Mouse (Mus musculus) heart, embryonic 11.5 days (tissue): Measurements from ENCODE around the gene Cep170. TPM values are rescaled to one million over a fixed set of nuclear protein-coding genes. Genes with fewer than 3 reads are reported as not detected.

Experiments
- ATAC-seq: fragments of 200-750 bp; cut with Nextera tagmentation; replicated peaks from 2 replicates; pipeline ENCODE4 v1.8.0; 2017; ENCODE audit warnings: moderate library complexity; ENCODE audit not compliant: insufficient number of reproducible peaks, low FRiP score, low TSS enrichment
- H3K27ac ChIP-seq: fragments of 300-500 bp; sonication (generic); 2 replicates; pipeline ENCODE4 v1.5.1; 2014; ENCODE audit warnings: mild to moderate bottlenecking, low read depth, low read length
- H3K27me3 ChIP-seq: fragments of 300-500 bp; sonication (generic); 2 replicates; pipeline ENCODE4 v1.6.1; 2014; ENCODE audit warnings: mild to moderate bottlenecking, low read length, mixed read lengths; ENCODE audit not compliant: control insufficient read depth, insufficient read depth
- H3K36me3 ChIP-seq: fragments of 300-500 bp; sonication (generic); 2 replicates; pipeline ENCODE4 v1.6.1; 2014; ENCODE audit warnings: mild to moderate bottlenecking, low read length, moderate library complexity, mixed read lengths; ENCODE audit not compliant: control insufficient read depth, insufficient read depth
- H3K4me1 ChIP-seq: fragments of 300-500 bp; sonication (generic); 2 replicates; pipeline ENCODE4 v1.6.1; 2014; ENCODE audit warnings: low read length; ENCODE audit not compliant: control insufficient read depth, insufficient read depth
- H3K4me2 ChIP-seq: fragments of 300-500 bp; sonication (generic); 2 replicates; pipeline ENCODE4 v1.6.1; 2014; ENCODE audit warnings: mild to moderate bottlenecking, moderate library complexity
- H3K4me3 ChIP-seq: fragments of 300-500 bp; sonication (generic); 2 replicates; pipeline ENCODE4 v1.5.1; 2014; ENCODE audit warnings: low read depth, low read length
- H3K9ac ChIP-seq: fragments of 300-500 bp; sonication (generic); 2 replicates; pipeline ENCODE4 v1.6.1; 2014; ENCODE audit warnings: mild to moderate bottlenecking, low read depth, low read length, moderate library complexity
- H3K9me3 ChIP-seq: fragments of 300-500 bp; sonication (generic); replicated peaks from 2 replicates; pipeline ENCODE4 v1.6.1; 2016; ENCODE audit warnings: low read length; ENCODE audit not compliant: control insufficient read depth
- WGBS: fragments of 180-500 bp; shearing (Covaris S2); extraction: QIAGEN DNeasy Blood & Tissue Kit; methylation state at CpG from one replicate; pipeline ENCODE4 v1.1.7; 2014; ENCODE audit not compliant: insufficient replicate concordance; 5-methylcytosine and 5-hydroxymethylcytosine counted together
- polyA plus RNA-seq: library from polyadenylated mRNA; unstranded; fragments of >200 nt; fragmentation: Nextera tagmentation; extraction: Ambion mirVana; gene quantifications from 2 replicates; pipeline ENCODE4 v1.2.1, GENCODE M21; 2014

Cep170 gene
- polyA plus RNA-seq, 1 experiment from 2014 or later: 33.9 TPM

DNA sequence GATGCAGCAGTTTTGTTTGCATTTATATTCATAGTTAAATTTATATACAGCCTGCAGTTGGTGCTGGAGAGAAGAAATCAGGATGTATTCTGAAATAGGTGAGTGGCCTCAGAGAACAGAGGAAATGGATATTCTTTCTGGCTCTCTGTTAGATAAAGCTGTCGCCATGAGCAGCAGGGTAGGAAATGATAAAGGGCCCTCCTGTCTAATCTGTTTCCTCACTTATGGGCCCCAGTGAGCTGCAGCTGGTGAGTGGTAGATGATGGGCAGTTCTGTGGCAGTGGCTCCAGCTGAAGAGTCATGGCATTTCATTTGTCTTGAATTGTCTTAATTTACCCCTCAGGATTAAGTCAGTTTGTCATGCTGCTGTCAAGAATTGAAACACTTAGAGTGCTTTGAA is 8.1 kb upstream of the Cep170 start:
- Histone ChIP-seq H3K9ac (no peak overlapping the region), H3K36me3 (no peaks in the 10 kb centered on the region), H3K4me3 (no peak overlapping the region), H3K4me2 (peak overlapping the region; percentile 47; the same call in 1 of the 2 replicates), H3K4me1 (peaks cover 42% of the 10 kb centered on the region), H3K27me3 (no peaks in the 10 kb centered on the region), H3K27ac (no peak overlapping the region), H3K9me3 (no peaks in the 10 kb centered on the region)
- 0% methylated on average over 1 of the region's 1 CpGs for WGBS
- ATAC-seq: peak; percentile 78

DNA sequence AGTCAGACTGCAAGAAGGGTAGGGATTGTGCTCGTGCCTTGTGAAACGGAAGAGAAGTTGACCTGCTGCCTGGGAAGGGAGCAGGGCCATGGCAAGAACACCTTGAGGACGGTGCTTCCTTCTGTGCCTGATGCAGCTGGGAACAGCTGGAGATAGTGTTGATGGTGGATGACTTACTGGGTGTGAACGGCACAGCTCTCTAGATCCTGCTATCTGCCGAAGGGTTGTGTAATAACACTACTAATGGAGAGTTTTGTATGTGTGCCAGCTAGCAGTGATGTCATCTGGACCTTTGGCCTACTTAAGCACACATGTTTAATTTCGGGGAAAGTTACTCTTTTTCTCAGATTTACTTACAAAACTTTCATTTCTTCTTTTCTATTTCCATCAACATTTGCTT is 4.9 kb upstream of the Cep170 start:
- no peak overlapping the region for H3K4me3 ChIP-seq
- H3K4me1 ChIP-seq: peaks cover 32% of the 10 kb centered on the region
- H3K36me3 ChIP-seq: no peaks in the 10 kb centered on the region
- no peak overlapping the region for H3K27ac ChIP-seq
- no peaks in the 10 kb centered on the region for H3K27me3 ChIP-seq
- no peak for ATAC-seq
- WGBS: 45% methylated on average over 6 of the region's 6 CpGs
- H3K9me3 ChIP-seq: no peaks in the 10 kb centered on the region
- no peak overlapping the region for H3K9ac ChIP-seq
- no peak overlapping the region for H3K4me2 ChIP-seq

DNA sequence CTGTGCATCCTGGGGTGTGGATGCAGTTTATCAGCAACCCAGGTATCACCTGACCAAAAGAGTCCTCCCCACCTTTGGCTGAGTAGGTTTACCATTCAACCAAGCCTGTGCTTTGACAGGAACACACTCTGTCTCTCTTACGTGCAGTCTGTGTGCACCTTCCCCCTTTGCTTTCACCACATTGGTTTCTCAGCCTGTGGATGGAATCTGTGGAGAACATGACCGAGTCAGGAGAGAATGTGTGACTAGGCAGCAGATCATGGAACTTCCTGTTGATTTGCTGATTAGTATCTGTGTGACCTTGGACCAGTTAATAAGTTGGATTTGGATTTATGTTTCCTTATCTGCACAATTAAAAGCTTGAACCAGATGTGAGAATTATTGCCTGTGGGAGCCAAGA is 4.3 kb upstream of the Cep170 start:
- no peak overlapping the region for H3K4me2 ChIP-seq
- H3K9me3 ChIP-seq: no peaks in the 10 kb centered on the region
- no peak for ATAC-seq
- no peaks in the 10 kb centered on the region for H3K36me3 ChIP-seq
- 57% methylated on average over 2 of the region's 2 CpGs for WGBS
- H3K27me3 ChIP-seq: no peaks in the 10 kb centered on the region
- H3K27ac ChIP-seq: no peak overlapping the region
- H3K9ac ChIP-seq: no peak overlapping the region
- peaks cover 27% of the 10 kb centered on the region for H3K4me1 ChIP-seq
- H3K4me3 ChIP-seq: no peak overlapping the region

DNA sequence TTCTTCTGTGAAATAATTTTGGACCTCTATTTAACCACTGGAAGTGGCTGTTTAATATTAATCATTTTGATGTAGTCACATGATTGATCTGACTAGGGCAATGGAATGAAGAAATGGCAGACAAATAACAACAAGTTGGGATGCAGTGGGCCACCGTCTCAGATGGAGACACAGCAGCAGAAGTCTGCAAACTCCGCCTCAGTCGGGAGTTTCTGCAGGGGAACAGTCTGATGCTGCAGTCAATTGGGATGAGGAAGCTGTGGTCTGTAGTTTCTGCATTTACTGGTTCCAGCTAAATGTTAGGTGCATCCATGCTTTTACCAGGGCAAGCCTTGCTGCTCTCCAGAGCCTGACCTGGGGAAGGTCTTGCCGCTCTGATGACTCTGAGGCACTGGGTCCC is 2.9 kb upstream of the Cep170 start:
- Histone ChIP-seq H3K36me3 (no peaks in the 10 kb centered on the region), H3K27ac (no peak overlapping the region), H3K9me3 (no peaks in the 10 kb centered on the region), H3K27me3 (no peaks in the 10 kb centered on the region), H3K4me2 (no peak overlapping the region), H3K9ac (no peak overlapping the region), H3K4me3 (no peak overlapping the region), H3K4me1 (peaks cover 16% of the 10 kb centered on the region)
- no peak for ATAC-seq
- 89% methylated on average over 4 of the region's 4 CpGs for WGBS

DNA sequence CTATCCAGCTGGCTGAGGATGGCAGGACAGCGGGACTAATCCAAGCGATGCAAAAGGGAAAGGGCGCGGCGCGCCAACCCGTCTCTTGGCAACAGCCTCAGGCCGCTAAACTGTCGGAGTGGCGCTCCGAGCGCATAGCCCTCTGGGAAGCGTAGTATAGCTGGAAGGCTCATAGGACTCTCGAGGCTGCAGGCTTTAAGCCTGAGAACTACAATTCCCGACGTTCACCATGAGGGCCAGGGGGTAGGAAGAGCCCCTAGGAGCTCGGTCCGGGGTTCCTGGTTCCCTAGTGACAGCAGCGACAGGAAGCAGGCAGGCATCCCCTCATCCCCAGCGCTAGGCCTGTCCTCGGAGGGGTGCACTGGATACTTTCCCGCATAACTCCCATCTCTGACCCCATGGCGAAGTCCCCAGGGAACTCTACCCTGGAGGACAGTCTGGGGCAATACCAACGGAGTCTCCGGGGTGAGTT is 760 bp upstream of the Cep170 start, which contains the start of gene Sdccag8:
Gene Sdccag8 (plus strand): TSS at position 70 of the 472 bp plus-strand sequence.
- peak; percentile 94 for ATAC-seq
- H3K27ac ChIP-seq: peak within 1 kb of the TSS; percentile 98
- peak within 1 kb of the TSS; percentile 73 for H3K4me2 ChIP-seq
- peaks cover 6% of the 10 kb centered on the region for H3K4me1 ChIP-seq
- H3K36me3 ChIP-seq: no peaks in the 10 kb centered on the region
- no peaks in the 10 kb centered on the region for H3K27me3 ChIP-seq
- peak within 1 kb of the TSS; percentile 95 for H3K9ac ChIP-seq
- H3K4me3 ChIP-seq: peak within 1 kb of the TSS; percentile 84
- H3K9me3 ChIP-seq: no peaks in the 10 kb centered on the region
- under 1% methylated on average over 25 of the region's 25 CpGs for WGBS

DNA sequence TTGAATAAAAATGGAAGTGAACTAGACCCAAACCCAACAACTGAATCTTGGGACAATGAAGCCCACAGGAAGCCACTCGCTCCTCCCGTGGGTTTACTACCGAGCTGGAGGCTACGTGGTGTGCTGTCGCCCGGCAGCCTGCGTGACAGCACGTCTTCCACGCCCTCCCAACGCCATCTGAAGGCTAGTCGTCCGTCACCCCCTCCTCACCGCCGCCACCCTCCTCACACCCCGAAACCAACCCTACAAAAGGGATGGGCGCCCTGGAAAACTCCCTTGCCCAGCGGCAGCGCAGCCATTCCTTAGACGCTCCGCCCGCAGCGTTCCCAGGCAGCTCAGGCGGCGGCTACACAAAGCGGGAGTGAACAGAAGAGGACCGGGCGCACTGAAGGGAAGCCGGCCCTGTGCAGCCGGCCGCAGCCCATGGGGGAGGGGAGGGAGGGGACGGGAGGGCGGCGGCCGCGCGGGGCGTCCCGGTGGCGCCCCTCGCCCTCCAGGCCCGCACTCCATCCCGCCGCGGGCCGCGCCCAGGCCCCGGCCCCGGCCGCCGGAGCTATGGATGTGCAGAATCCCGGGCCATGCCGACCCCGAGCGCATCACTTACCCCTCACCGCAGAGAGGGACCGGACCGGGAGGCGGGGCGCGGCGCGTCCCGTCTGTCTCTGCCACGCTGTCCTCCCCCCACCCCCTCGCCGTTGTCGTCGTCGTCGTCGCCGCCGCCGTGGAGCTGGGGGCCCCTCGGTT is 403 bp downstream of the Cep170 start:
- Histone ChIP-seq H3K9ac (peak overlapping the region; percentile 95), H3K27ac (peak overlapping the region; percentile 98), H3K9me3 (no peaks in the 10 kb centered on the region), H3K4me2 (peak overlapping the region; percentile 73), H3K36me3 (no peaks in the 10 kb centered on the region), H3K27me3 (no peaks in the 10 kb centered on the region), H3K4me1 (peaks cover 14% of the 10 kb centered on the region), H3K4me3 (peak overlapping the region; percentile 84)
- peak; percentile 71 for ATAC-seq
- WGBS: under 1% methylated on average over 66 of the region's 75 CpGs

DNA sequence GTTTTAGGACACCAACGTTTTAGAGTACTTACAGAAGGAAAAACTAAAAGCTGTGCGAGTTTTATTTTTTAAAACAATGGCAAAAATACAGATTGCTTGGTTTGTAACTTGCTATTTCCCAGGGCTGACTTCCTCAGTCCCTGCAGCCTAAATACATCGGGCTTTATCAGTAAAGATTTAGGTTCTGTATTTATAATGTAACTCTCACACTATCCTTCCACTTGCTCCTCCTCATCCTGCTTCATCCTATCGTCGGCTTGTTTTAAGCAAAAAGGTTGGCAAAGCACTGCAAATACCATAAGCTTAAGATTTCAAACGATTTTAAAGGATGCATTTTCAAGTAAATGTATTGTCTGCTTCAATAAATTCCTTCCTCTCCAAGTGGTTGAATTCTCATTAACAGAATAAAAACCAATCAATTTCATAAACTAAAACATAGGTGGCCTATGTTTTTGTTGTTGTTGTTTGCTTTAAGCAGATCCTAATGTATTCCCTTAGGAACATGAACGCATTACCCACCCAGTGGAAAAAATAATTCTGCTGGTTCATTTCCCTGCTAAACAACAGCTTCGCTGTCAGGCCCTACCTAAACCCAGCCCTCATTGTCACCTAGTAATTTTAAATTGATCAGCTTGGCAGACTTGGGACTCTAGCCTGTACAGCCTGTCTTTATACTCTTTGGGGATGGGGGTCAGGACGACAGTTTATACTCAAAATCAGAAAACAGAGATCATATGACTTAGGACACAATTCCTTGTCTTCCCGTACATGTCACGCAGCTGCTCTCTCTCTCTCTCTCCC is 1.2 kb downstream of the Cep170 start:
- no peaks in the 10 kb centered on the region for H3K36me3 ChIP-seq
- 16% methylated on average over 11 of the region's 11 CpGs for WGBS
- peak overlapping the region; percentile 98 for H3K27ac ChIP-seq
- peak overlapping the region; percentile 95 for H3K9ac ChIP-seq
- H3K4me3 ChIP-seq: peak overlapping the region; percentile 84
- H3K4me1 ChIP-seq: peaks cover 12% of the 10 kb centered on the region
- H3K27me3 ChIP-seq: no peaks in the 10 kb centered on the region
- no peak for ATAC-seq
- H3K4me2 ChIP-seq: peak overlapping the region; percentile 73
- no peaks in the 10 kb centered on the region for H3K9me3 ChIP-seq

DNA sequence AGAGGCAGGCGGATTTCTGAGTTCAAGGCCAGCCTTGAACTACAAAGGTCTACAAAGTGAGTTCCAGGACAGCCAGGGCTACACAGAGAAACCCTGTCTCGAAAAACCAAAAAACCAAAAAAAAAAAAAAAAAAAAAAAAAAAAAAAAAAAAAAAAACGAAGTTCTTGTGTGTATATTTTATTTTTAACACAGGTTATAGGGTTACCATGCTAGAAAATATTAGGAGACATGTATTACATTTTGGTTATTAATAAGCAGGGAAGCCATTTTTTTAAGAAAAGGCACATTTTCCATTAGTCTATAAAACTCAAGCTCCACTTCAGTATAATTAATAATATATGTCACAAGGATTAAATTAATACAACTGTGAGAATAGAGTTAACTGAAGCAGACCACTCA is 2.0 kb downstream of the Cep170 start:
- peak overlapping the region; percentile 73 for H3K4me2 ChIP-seq
- H3K4me3 ChIP-seq: peak overlapping the region; percentile 84
- H3K27me3 ChIP-seq: no peaks in the 10 kb centered on the region
- H3K9me3 ChIP-seq: no peaks in the 10 kb centered on the region
- peaks cover 12% of the 10 kb centered on the region for H3K4me1 ChIP-seq
- H3K9ac ChIP-seq: no peak overlapping the region
- H3K27ac ChIP-seq: no peak overlapping the region
- no peaks in the 10 kb centered on the region for H3K36me3 ChIP-seq
- ATAC-seq: no peak
- WGBS: 70% methylated on average over 3 of the region's 3 CpGs
